Mouse (Mus musculus): Measurements from ENCODE around the gene Ppp1r16b. TPM values are rescaled to one million over a fixed set of nuclear protein-coding genes. Genes with fewer than 3 reads are reported as not detected.

Ppp1r16b gene
- polyA plus RNA-seq, 1 experiment = 22.2 TPM

DNA sequence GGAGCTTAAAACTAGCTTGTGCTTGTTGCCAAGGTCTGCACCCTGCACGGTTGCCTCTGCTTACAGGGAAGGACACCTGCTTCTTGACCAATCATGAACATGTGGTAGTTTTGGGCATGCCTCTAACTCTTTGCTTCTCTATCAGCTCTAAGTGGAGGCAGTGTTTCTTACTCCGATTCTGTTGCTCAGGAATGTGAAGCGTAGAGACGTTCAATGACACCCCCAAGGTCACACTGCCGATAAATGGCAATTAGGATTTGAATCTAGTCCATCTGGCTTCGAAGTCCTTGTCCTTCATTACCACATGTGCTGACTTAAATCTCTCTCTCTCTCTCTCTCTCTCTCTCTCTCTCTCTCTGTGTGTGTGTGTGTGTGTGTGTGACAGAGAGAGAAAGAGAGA, 8.9 kb downstream of the Ppp1r16b start:
- no peak for DNase-seq
- H3K4me1 ChIP-seq (ENCODE audit: control insufficient read depth, insufficient read depth, low read length) = peaks cover 23% of the 10 kb centered on the region; the same call in 1 of the 2 replicates
- no peak for TF ChIP-seq CTCF (conservative IDR thresholded peaks at IDR 0.05; ENCODE audit: insufficient read depth, insufficient read length, low read depth, low read length)
- no peak for TF ChIP-seq POLR2A (IDR thresholded peaks at IDR 0.05; ENCODE audit: low read depth, low read length)
- no peak overlapping the region for H3K4me3 ChIP-seq (ENCODE audit: insufficient read depth, low read depth, low read length)
- H3K36me3 ChIP-seq (ENCODE audit: control insufficient read depth, insufficient read depth, low read length) = no peaks in the 10 kb centered on the region
- WGBS = 36% methylated on average over 6 of the region's 6 CpGs
- no peak overlapping the region for H3K27ac ChIP-seq (ENCODE audit: insufficient read depth, low read depth, low read length)
- no peaks in the 10 kb centered on the region for H3K27me3 ChIP-seq (replicated peaks; ENCODE audit: control insufficient read depth, insufficient read depth, low read length)

DNA sequence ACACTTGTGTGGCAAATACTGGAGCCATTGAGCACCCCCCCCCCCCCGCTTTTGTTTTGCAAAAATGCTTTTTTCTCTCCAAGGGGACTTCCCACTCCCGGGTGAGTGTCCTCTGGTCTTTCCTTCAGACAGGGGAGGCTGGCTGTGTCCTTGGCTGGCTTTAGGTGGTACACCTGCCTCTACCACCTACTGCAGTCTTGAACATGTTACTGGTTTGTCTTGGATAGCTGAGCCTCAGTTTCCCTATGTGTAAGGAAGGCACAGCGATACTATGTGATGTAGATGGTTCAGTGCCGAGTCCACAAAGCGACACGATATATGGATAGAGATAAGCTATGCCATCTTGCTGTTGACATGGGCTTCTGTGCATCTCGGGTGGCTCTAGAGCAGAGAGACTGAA, 9.6 kb downstream of the Ppp1r16b start:
- H3K27ac ChIP-seq (ENCODE audit: insufficient read depth, low read depth, low read length) = no peak overlapping the region
- WGBS = 88% methylated on average over 7 of the region's 7 CpGs
- H3K4me3 ChIP-seq (ENCODE audit: insufficient read depth, low read depth, low read length) = no peak overlapping the region
- H3K36me3 ChIP-seq (ENCODE audit: control insufficient read depth, insufficient read depth, low read length) = no peaks in the 10 kb centered on the region
- DNase-seq = no peak
- H3K27me3 ChIP-seq (replicated peaks; ENCODE audit: control insufficient read depth, insufficient read depth, low read length) = no peaks in the 10 kb centered on the region
- TF ChIP-seq POLR2A (IDR thresholded peaks at IDR 0.05; ENCODE audit: low read depth, low read length) = no peak
- TF ChIP-seq CTCF (conservative IDR thresholded peaks at IDR 0.05; ENCODE audit: insufficient read depth, insufficient read length, low read depth, low read length) = no peak
- H3K4me1 ChIP-seq (ENCODE audit: control insufficient read depth, insufficient read depth, low read length) = peaks cover 20% of the 10 kb centered on the region; the same call in 1 of the 2 replicates

- 67% methylated on average over 6 of the region's 6 CpGs for WGBS
- DNase-seq = no peak
- H3K4me3 ChIP-seq (ENCODE audit: insufficient read depth, low read depth, low read length) = no peak overlapping the region
- TF ChIP-seq POLR2A (IDR thresholded peaks at IDR 0.05; ENCODE audit: low read depth, low read length) (no peak), CTCF (conservative IDR thresholded peaks at IDR 0.05; ENCODE audit: insufficient read depth, insufficient read length, low read depth, low read length) (no peak)
- H3K36me3 ChIP-seq (ENCODE audit: control insufficient read depth, insufficient read depth, low read length) = no peaks in the 10 kb centered on the region
- peaks cover 19% of the 10 kb centered on the region; the same call in 1 of the 2 replicates for H3K4me1 ChIP-seq (ENCODE audit: control insufficient read depth, insufficient read depth, low read length)
- no peak overlapping the region for H3K27ac ChIP-seq (ENCODE audit: insufficient read depth, low read depth, low read length)
- no peaks in the 10 kb centered on the region for H3K27me3 ChIP-seq (replicated peaks; ENCODE audit: control insufficient read depth, insufficient read depth, low read length)
Observed at GRCm38 (mm10) chr2:158675161-158675560, 10.0 kb downstream of the Ppp1r16b start.

GRCm38 (mm10) chr2:158675907-158676533, 10.8 kb downstream of the Ppp1r16b start:
- TF ChIP-seq CTCF (conservative IDR thresholded peaks at IDR 0.05; ENCODE audit: insufficient read depth, insufficient read length, low read depth, low read length) (no peak), POLR2A (IDR thresholded peaks at IDR 0.05; ENCODE audit: low read depth, low read length) (no peak)
- WGBS = 91% methylated on average over 12 of the region's 12 CpGs
- Histone ChIP-seq H3K36me3 (ENCODE audit: control insufficient read depth, insufficient read depth, low read length) (no peaks in the 10 kb centered on the region), H3K27ac (ENCODE audit: insufficient read depth, low read depth, low read length) (no peak overlapping the region), H3K27me3 (replicated peaks; ENCODE audit: control insufficient read depth, insufficient read depth, low read length) (no peaks in the 10 kb centered on the region), H3K4me1 (ENCODE audit: control insufficient read depth, insufficient read depth, low read length) (peaks cover 16% of the 10 kb centered on the region; the same call in 1 of the 2 replicates), H3K4me3 (ENCODE audit: insufficient read depth, low read depth, low read length) (no peak overlapping the region)
- DNase-seq = no peak

DNA sequence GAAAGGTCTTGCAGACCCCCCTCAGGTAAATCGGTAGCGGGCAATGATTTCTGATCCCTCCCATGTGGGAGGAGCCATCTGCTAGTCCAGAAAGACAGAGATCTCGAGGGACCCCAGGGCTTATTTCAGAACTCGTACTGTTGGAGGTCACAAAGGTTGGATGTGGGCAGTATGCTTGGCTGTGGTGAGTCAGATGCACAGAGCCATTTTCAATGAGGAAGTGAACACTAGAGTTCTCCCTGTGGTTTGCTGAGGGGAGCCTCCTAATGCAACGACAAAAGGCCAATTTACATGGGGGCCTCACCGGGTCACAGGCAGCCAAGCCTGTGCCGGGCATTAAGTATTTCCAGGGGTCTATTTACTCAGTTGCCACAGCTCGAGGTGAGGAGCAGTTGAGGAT, 12.7 kb downstream of the Ppp1r16b start:
- DNase-seq = no peak
- no peak overlapping the region for H3K27ac ChIP-seq (ENCODE audit: insufficient read depth, low read depth, low read length)
- no peaks in the 10 kb centered on the region for H3K36me3 ChIP-seq (ENCODE audit: control insufficient read depth, insufficient read depth, low read length)
- TF ChIP-seq POLR2A (IDR thresholded peaks at IDR 0.05; ENCODE audit: low read depth, low read length) (no peak), CTCF (conservative IDR thresholded peaks at IDR 0.05; ENCODE audit: insufficient read depth, insufficient read length, low read depth, low read length) (no peak)
- 63% methylated on average over 8 of the region's 8 CpGs for WGBS
- peaks cover 13% of the 10 kb centered on the region; the same call in 1 of the 2 replicates for H3K4me1 ChIP-seq (ENCODE audit: control insufficient read depth, insufficient read depth, low read length)
- H3K27me3 ChIP-seq (replicated peaks; ENCODE audit: control insufficient read depth, insufficient read depth, low read length) = no peaks in the 10 kb centered on the region
- no peak overlapping the region for H3K4me3 ChIP-seq (ENCODE audit: insufficient read depth, low read depth, low read length)

- Histone ChIP-seq H3K27me3 (replicated peaks; ENCODE audit: control insufficient read depth, insufficient read depth, low read length) (no peaks in the 10 kb centered on the region), H3K36me3 (ENCODE audit: control insufficient read depth, insufficient read depth, low read length) (no peaks in the 10 kb centered on the region), H3K27ac (ENCODE audit: insufficient read depth, low read depth, low read length) (no peak overlapping the region), H3K4me3 (ENCODE audit: insufficient read depth, low read depth, low read length) (no peak overlapping the region), H3K4me1 (ENCODE audit: control insufficient read depth, insufficient read depth, low read length) (peaks cover 13% of the 10 kb centered on the region; the same call in 1 of the 2 replicates)
- TF ChIP-seq POLR2A (IDR thresholded peaks at IDR 0.05; ENCODE audit: low read depth, low read length) = no peak
- TF ChIP-seq CTCF (conservative IDR thresholded peaks at IDR 0.05; ENCODE audit: insufficient read depth, insufficient read length, low read depth, low read length) = no peak
- DNase-seq = no peak
- 94% methylated on average over 7 of the region's 7 CpGs for WGBS
Observed at GRCm38 (mm10) chr2:158679091-158679490, 13.9 kb downstream of the Ppp1r16b start.

- DNase-seq = no peak
- Histone ChIP-seq H3K27ac (ENCODE audit: insufficient read depth, low read depth, low read length) (no peak overlapping the region), H3K36me3 (ENCODE audit: control insufficient read depth, insufficient read depth, low read length) (no peaks in the 10 kb centered on the region), H3K4me3 (ENCODE audit: insufficient read depth, low read depth, low read length) (no peak overlapping the region), H3K4me1 (ENCODE audit: control insufficient read depth, insufficient read depth, low read length) (peaks cover 18% of the 10 kb centered on the region; the same call in 1 of the 2 replicates), H3K27me3 (replicated peaks; ENCODE audit: control insufficient read depth, insufficient read depth, low read length) (no peaks in the 10 kb centered on the region)
- TF ChIP-seq CTCF (conservative IDR thresholded peaks at IDR 0.05; ENCODE audit: insufficient read depth, insufficient read length, low read depth, low read length) (no peak), POLR2A (IDR thresholded peaks at IDR 0.05; ENCODE audit: low read depth, low read length) (no peak)
- WGBS = 84% methylated on average over 10 of the region's 10 CpGs
Observed at GRCm38 (mm10) chr2:158680357-158680889, 15.2 kb downstream of the Ppp1r16b start.

Measured in kidney, adult 2 months (tissue).